8 mouse cellular contexts compared by ENCODE assay signal in genomic region chr4:43000141-43000986, GRCm38 (mm10). TPM values are rescaled to one million over a fixed set of nuclear protein-coding genes. Genes with fewer than 3 reads are reported as not detected.
A peak's percentile ranks its signal among the peaks of the same experiment; 100 is the strongest.
DNase-seq lines count a peak whose midpoint lies in the region; ATAC-seq lines count a peak whose summit lies in the region.
"Not testable (repeated sequence)": the region's sequence is repeated elsewhere in the genome, so short reads cannot be mapped to it uniquely, and the experiment has no call there.

Gene Vcp, minus strand, starts transcription at chr4:43000507.

- not testable (repeated sequence) for H3K27me3 ChIP-seq in hindbrain, embryonic 15.5 days

- peaks cover 29% of the 10 kb centered on the region for H3K4me1 ChIP-seq in hindbrain, embryonic 15.5 days (replicated peaks)

- ATAC-seq in hindbrain, embryonic 15.5 days (ENCODE audit: low FRiP score, low read depth): peak; percentile 99

- H3K4me3 ChIP-seq in hindbrain, embryonic 15.5 days: peak within 1 kb of the TSS; percentile 92

- not testable (repeated sequence) for H3K9me3 ChIP-seq in hindbrain, embryonic 15.5 days

- WGBS in hindbrain, embryonic 15.5 days: under 1% methylated on average over 48 of the region's 56 CpGs

- H3K4me2 ChIP-seq in hindbrain, embryonic 15.5 days: peak within 1 kb of the TSS; percentile 81

- peak; percentile 98 for DNase-seq in T-cell, adult 2 months (ENCODE audit: low spot score)
- peak; percentile 99 for DNase-seq in cerebellum, postnatal 36 days
- peak; percentile 99 for DNase-seq in frontal cortex, postnatal 36 days (ENCODE audit: low spot score in 2 of 2)
- peak; percentile 99 for DNase-seq in left cerebral cortex, adult 11 months (ENCODE audit: low spot score)
- peak; percentile 99 to 100 for DNase-seq in lung, postnatal 4 days
- DNase-seq in retina, postnatal 7 days (ENCODE audit: low read depth, low spot score): peak; percentile 98
- DNase-seq in urinary bladder, adult 2 months (ENCODE audit: low spot score): peak; percentile 90

- H3K27ac ChIP-seq in hindbrain, embryonic 15.5 days (replicated peaks): peak within 1 kb of the TSS; percentile 99

- not testable (repeated sequence) for H3K36me3 ChIP-seq in hindbrain, embryonic 15.5 days

- H3K9ac ChIP-seq in hindbrain, embryonic 15.5 days: peak within 1 kb of the TSS; percentile 88

RNA-seq across cellular contexts. Expression of gene Vcp, which starts in this region (rescaled TPM):
- polyA plus RNA-seq in hindbrain, embryonic 15.5 days (2015; fragmentation: Nextera tagmentation; extraction: Ambion mirVana): 469 and 479 TPM in 2 replicates
- polyA plus RNA-seq in urinary bladder, adult 2 months (2012; rRNA removed): 176 and 192 TPM in 2 replicates

Comparison
In these comparisons a context has a peak if more than half of its experiments do, and no peak if none do; other contexts are left out.
1. Peak in every context shown above with its lines: DNase-seq, ATAC-seq, H3K4me3 ChIP-seq and H3K27ac ChIP-seq.